ENCODE assay signal across 9 mouse cellular contexts in genomic region chr7:28488030-28488491, GRCm38 (mm10). TPM values are rescaled to one million over a fixed set of nuclear protein-coding genes. Genes with fewer than 3 reads are reported as not detected.
DNase-seq lines count a peak whose midpoint lies in the region; ATAC-seq lines count a peak whose summit lies in the region.
"Had no signal": no experiment of that assay in that cellular context is flagged by ENCODE, and none has a peak within 500 bp of the region (broad histone marks: within the 10 kb centered on the region; RNA-seq: fewer than 3 reads in every experiment).

No protein-coding gene starts in this region.

- ATAC-seq in frontal cortex, adult (ENCODE audit: low TSS enrichment), result peak; percentile 89
- no peak for ATAC-seq in forebrain, embryonic 16.5 days
- peak; percentile 36; the same call in 1 of the 2 replicates for ATAC-seq in lung, embryonic 16.5 days (ENCODE audit: low read depth)
- peak; percentile 73 for ATAC-seq in stomach, embryonic 14.5 days (ENCODE audit: insufficient number of reproducible peaks, insufficient read depth, low FRiP score, low read depth)

- DNase-seq in frontal cortex, postnatal 10 days (ENCODE audit: low spot score in 2 of 2), result no peak
- DNase-seq in MN1 (ENCODE audit: low spot score), result peak; percentile 57
- peak; percentile 39 to 65 for DNase-seq in kidney, postnatal 25 days
- DNase-seq in adrenal gland, postnatal 25 days, result no peak

- H3K36me3 ChIP-seq in forebrain, embryonic 16.5 days (ENCODE audit: control insufficient read depth, insufficient read depth), result no peaks in the 10 kb centered on the region
- H3K36me3 ChIP-seq in lung, embryonic 16.5 days (ENCODE audit: control insufficient read depth, insufficient read depth, low read length), result no peaks in the 10 kb centered on the region
- no peaks in the 10 kb centered on the region for H3K36me3 ChIP-seq in stomach, embryonic 14.5 days (ENCODE audit: control insufficient read depth, insufficient read depth, low read length)

- 4% methylated on average over 16 of the region's 16 CpGs for WGBS in forebrain, embryonic 16.5 days
- WGBS in lung, embryonic 16.5 days, result 5% methylated on average over 16 of the region's 16 CpGs
- 2% methylated on average over 16 of the region's 16 CpGs for WGBS in stomach, embryonic 14.5 days

- H3K4me2 ChIP-seq in forebrain, embryonic 16.5 days (ENCODE audit: low read length), result peak overlapping the region; percentile 47
- peak overlapping the region; percentile 38 for H3K4me2 ChIP-seq in lung, embryonic 16.5 days (ENCODE audit: low read depth, low read length)
- H3K4me2 ChIP-seq in stomach, embryonic 14.5 days (replicated peaks; ENCODE audit: low read depth, low read length), result peak overlapping the region; percentile 43

- no peak overlapping the region for H3K9ac ChIP-seq in forebrain, embryonic 16.5 days (replicated peaks; ENCODE audit: low read depth, low read length)
- no peak overlapping the region for H3K9ac ChIP-seq in lung, embryonic 16.5 days (ENCODE audit: low read length)
- no peak overlapping the region for H3K9ac ChIP-seq in stomach, embryonic 14.5 days (replicated peaks; ENCODE audit: low read depth, low read length)

- H3K4me1 ChIP-seq in forebrain, embryonic 16.5 days (replicated peaks; ENCODE audit: control insufficient read depth, insufficient read depth, low read length), result peaks cover 5% of the 10 kb centered on the region
- H3K4me1 ChIP-seq in lung, embryonic 16.5 days (replicated peaks; ENCODE audit: control insufficient read depth, insufficient read depth, low read length), result peaks cover 7% of the 10 kb centered on the region; the same call in 1 of the 2 replicates
- H3K4me1 ChIP-seq in stomach, embryonic 14.5 days (ENCODE audit: control insufficient read depth, insufficient read depth, low read length), result no peaks in the 10 kb centered on the region

- 0 out of 2 replicates have a peak, but pooled peaks cover 2% of the 10 kb centered on the region for H3K27me3 ChIP-seq in forebrain, embryonic 16.5 days (replicated peaks; ENCODE audit: control insufficient read depth, insufficient read depth, low read length)
- peaks cover 3% of the 10 kb centered on the region for H3K27me3 ChIP-seq in lung, embryonic 16.5 days (ENCODE audit: control insufficient read depth, insufficient read depth, low read depth, low read length)
- no peaks in the 10 kb centered on the region for H3K27me3 ChIP-seq in stomach, embryonic 14.5 days (ENCODE audit: control insufficient read depth, insufficient read depth, low read length)

- H3K4me3 ChIP-seq in forebrain, embryonic 16.5 days (replicated peaks; ENCODE audit: low read length), result peak overlapping the region; percentile 16
- peak overlapping the region; percentile 15 for H3K4me3 ChIP-seq in lung, embryonic 16.5 days (ENCODE audit: low read length)
- peak overlapping the region; percentile 17; the same call in 1 of the 2 replicates for H3K4me3 ChIP-seq in stomach, embryonic 14.5 days (ENCODE audit: low read depth, low read length)

- H3K27ac ChIP-seq in forebrain, embryonic 16.5 days (ENCODE audit: low read length), result no peak overlapping the region
- H3K27ac ChIP-seq in lung, embryonic 16.5 days (ENCODE audit: low read length), result no peak overlapping the region
- peak overlapping the region; percentile 55; the same call in 1 of the 2 replicates for H3K27ac ChIP-seq in stomach, embryonic 14.5 days (ENCODE audit: low read length)

- no peaks in the 10 kb centered on the region for H3K9me3 ChIP-seq in forebrain, embryonic 16.5 days (ENCODE audit: control insufficient read depth, low read length)
- no peaks in the 10 kb centered on the region for H3K9me3 ChIP-seq in lung, embryonic 16.5 days (ENCODE audit: control insufficient read depth, low read length)
- no peaks in the 10 kb centered on the region for H3K9me3 ChIP-seq in stomach, embryonic 14.5 days (ENCODE audit: control insufficient read depth, low read depth, low read length)

RNA-seq across cellular contexts. Expression of gene Ifnl2, which starts 22.2 kb away (rescaled TPM):
- polyA plus RNA-seq in forebrain, embryonic 16.5 days (2015; fragmentation: Nextera tagmentation; extraction: Ambion mirVana), result not detected in 2 replicates
- not detected in 2 replicates for polyA plus RNA-seq in lung, embryonic 16.5 days (2015; fragmentation: Nextera tagmentation; extraction: Ambion mirVana)
- not detected in 2 replicates for polyA plus RNA-seq in stomach, embryonic 14.5 days (2014; fragmentation: Nextera tagmentation; extraction: Ambion mirVana)
- total RNA-seq in adrenal gland, postnatal 25 days (2021), result not detected in 2 replicates
- total RNA-seq: layer of hippocampus, adult 8-10 months had no signal

RNA-seq across cellular contexts. Expression of gene Ifnl3, which starts 34.6 kb away (rescaled TPM):
- not detected in 2 replicates for polyA plus RNA-seq in forebrain, embryonic 16.5 days (2015; fragmentation: Nextera tagmentation; extraction: Ambion mirVana)
- not detected in 2 replicates for polyA plus RNA-seq in lung, embryonic 16.5 days (2015; fragmentation: Nextera tagmentation; extraction: Ambion mirVana)
- polyA plus RNA-seq in stomach, embryonic 14.5 days (2014; fragmentation: Nextera tagmentation; extraction: Ambion mirVana), result not detected in 2 replicates
- total RNA-seq in adrenal gland, postnatal 25 days (2021), result not detected in 2 replicates
- total RNA-seq: layer of hippocampus, adult 8-10 months had no signal

RNA-seq across cellular contexts. Expression of gene Lrfn1, which starts 36.3 kb away (rescaled TPM):
- polyA plus RNA-seq in forebrain, embryonic 16.5 days (2015; fragmentation: Nextera tagmentation; extraction: Ambion mirVana), result 9.1 and 10.6 TPM in 2 replicates
- 1.5 and 1.8 TPM in 2 replicates for polyA plus RNA-seq in lung, embryonic 16.5 days (2015; fragmentation: Nextera tagmentation; extraction: Ambion mirVana)
- 4.2 and 5.3 TPM in 2 replicates for polyA plus RNA-seq in stomach, embryonic 14.5 days (2014; fragmentation: Nextera tagmentation; extraction: Ambion mirVana)
- 15.9 and 17.4 TPM in 2 replicates for total RNA-seq in adrenal gland, postnatal 25 days (2021)

RNA-seq across cellular contexts. Expression of gene Gmfg, which starts 50.8 kb away (rescaled TPM):
- polyA plus RNA-seq in forebrain, embryonic 16.5 days (2015; fragmentation: Nextera tagmentation; extraction: Ambion mirVana), result 1.7 and 2.2 TPM in 2 replicates
- polyA plus RNA-seq in lung, embryonic 16.5 days (2015; fragmentation: Nextera tagmentation; extraction: Ambion mirVana), result 46.6 and 47.1 TPM in 2 replicates
- 17.0 and 17.2 TPM in 2 replicates for polyA plus RNA-seq in stomach, embryonic 14.5 days (2014; fragmentation: Nextera tagmentation; extraction: Ambion mirVana)
- 7.2 and 11.2 TPM in 2 replicates for total RNA-seq in adrenal gland, postnatal 25 days (2021)

RNA-seq across cellular contexts. Expression of gene Sycn, which starts 52.6 kb away (rescaled TPM):
- not detected in 2 replicates for polyA plus RNA-seq in forebrain, embryonic 16.5 days (2015; fragmentation: Nextera tagmentation; extraction: Ambion mirVana)
- not detected in 2 replicates for polyA plus RNA-seq in lung, embryonic 16.5 days (2015; fragmentation: Nextera tagmentation; extraction: Ambion mirVana)
- 0.49 and 1.0 TPM in 2 replicates for polyA plus RNA-seq in stomach, embryonic 14.5 days (2014; fragmentation: Nextera tagmentation; extraction: Ambion mirVana)
- total RNA-seq in adrenal gland, postnatal 25 days (2021), result not detected in 2 replicates
- total RNA-seq: layer of hippocampus, adult 8-10 months had no signal

Comparison
In these comparisons a context has a peak if more than half of its experiments do, and no peak if none do; other contexts are left out.
1. DNase-seq: peak in MN1 (single experiment) and kidney, postnatal 25 days (2 of 2); none in frontal cortex, postnatal 10 days (0 of 2) and adrenal gland, postnatal 25 days (single experiment).
2. Peak in every context shown above with its lines, with median percentiles within 50 percentile points of each other: H3K4me2 ChIP-seq and H3K4me3 ChIP-seq.